Mouse (Mus musculus): ENCODE measurements at regions not wholly inside any gene's neighbourhood (a gene's known extent, or its start where the extent isn't known, plus 50 kb on each side); places are given as distances from the start of the nearest gene placed in this dataset.

- TF ChIP-seq CTCF (IDR thresholded peaks at IDR 0.05; ENCODE audit: extremely low read depth, insufficient read depth, insufficient read length, insufficient replicate concordance), result no peak
- no peak for TF ChIP-seq POLR2A (IDR thresholded peaks at IDR 0.05; ENCODE audit: low read depth, low read length)
These were observed 79.7 kb upstream of the Ube2e3 start for GRCm38 (mm10) chr2:78788222-78788621.

All from spleen, adult 2 months (tissue).